ENCODE assay signal across 8 mouse cellular contexts in the genomic region with DNA sequence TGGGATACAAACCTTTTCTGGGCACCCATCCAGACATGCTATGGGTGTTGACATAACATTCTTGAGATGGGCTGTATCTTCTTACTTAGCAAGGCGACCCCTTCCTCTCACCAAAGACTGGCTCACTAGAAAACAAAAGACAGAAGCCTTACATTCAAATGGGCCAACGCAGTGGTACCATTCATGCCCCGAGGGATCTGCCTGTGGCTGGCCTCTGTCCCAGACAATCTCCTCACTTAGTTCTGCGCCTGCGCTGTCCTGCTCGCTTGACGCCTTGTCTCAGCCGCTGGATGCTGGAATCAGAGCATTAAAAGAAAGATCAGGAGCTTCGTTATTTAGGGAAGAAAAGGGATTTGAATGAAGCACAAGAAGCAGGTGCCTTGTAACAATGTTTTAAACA. TPM values are rescaled to one million over a fixed set of nuclear protein-coding genes. Genes with fewer than 3 reads are reported as not detected.
DNase-seq lines count a peak whose midpoint lies in the region; ATAC-seq and TF ChIP-seq lines count a peak whose summit lies in the region.
"Had no signal": no experiment of that assay in that cellular context is flagged by ENCODE, and none has a peak within 500 bp of the region (broad histone marks: within the 10 kb centered on the region; RNA-seq: fewer than 3 reads in every experiment).

No protein-coding gene starts in this region.

- TF ChIP-seq CTCF in heart, adult 2 months (IDR thresholded peaks at IDR 0.05): no peak

- no peak for TF ChIP-seq EP300 in heart, adult 2 months (IDR thresholded peaks at IDR 0.05; ENCODE audit: insufficient read depth, low read depth, low read length)

- no peaks in the 10 kb centered on the region for H3K79me2 ChIP-seq in heart, adult 2 months (replicated peaks; ENCODE audit: control insufficient read depth, insufficient read depth, low read length)

- peak; percentile 64 to 65 for DNase-seq in heart, adult 2 months
- DNase-seq in heart, embryonic 10.5 days (ENCODE audit: low spot score): no peak
- DNase-seq in testis, postnatal 14 days (ENCODE audit: low spot score): peak; percentile 35
- DNase-seq in testis, postnatal 10 days (ENCODE audit: low spot score): no peak
- DNase-seq in right cerebral cortex, postnatal 4 days: peak; percentile 42
- no peak for DNase-seq in adrenal gland, adult 18-20 months (ENCODE audit: low spot score in 2 of 2)

- H3K4me2 ChIP-seq in heart, embryonic 14.5 days (ENCODE audit: low read length): no peak overlapping the region
- H3K4me2 ChIP-seq: hindbrain, embryonic 12.5 days had no signal

- TF ChIP-seq POLR2A in heart, adult 2 months (IDR thresholded peaks at IDR 0.05; ENCODE audit: insufficient read depth, low read depth, low read length): no peak

- no peak overlapping the region for H3K4me3 ChIP-seq in heart, adult 2 months
- no peak overlapping the region for H3K4me3 ChIP-seq in heart, embryonic 10.5 days
- H3K4me3 ChIP-seq in heart, embryonic 14.5 days (ENCODE audit: control insufficient read depth in 1 of 2, insufficient read depth in 1 of 2, low read depth in 1 of 2, low read length in 2 of 2): no peak overlapping the region
- H3K4me3 ChIP-seq: hindbrain, embryonic 12.5 days had no signal

- no peaks in the 10 kb centered on the region for H3K27me3 ChIP-seq in heart, adult 2 months (ENCODE audit: control insufficient read depth, insufficient read depth, low read length)
- peaks cover 20% of the 10 kb centered on the region for H3K27me3 ChIP-seq in heart, embryonic 10.5 days (ENCODE audit: insufficient read depth, poor library complexity, severe bottlenecking)
- no peaks in the 10 kb centered on the region for H3K27me3 ChIP-seq in heart, embryonic 14.5 days (ENCODE audit: control insufficient read depth, insufficient read depth, low read length)
- H3K27me3 ChIP-seq: hindbrain, embryonic 12.5 days had no signal

- no peak overlapping the region for H3K27ac ChIP-seq in heart, adult 2 months
- no peak overlapping the region for H3K27ac ChIP-seq in heart, embryonic 10.5 days
- no peak overlapping the region for H3K27ac ChIP-seq in heart, embryonic 14.5 days (replicated peaks in 1 of 2; ENCODE audit: control insufficient read depth in 1 of 2, insufficient read depth in 1 of 2, low read depth in 2 of 2, low read length in 2 of 2)
- H3K27ac ChIP-seq: hindbrain, embryonic 12.5 days had no signal

- WGBS in heart, adult 2 months: 36% methylated on average over 9 of the region's 9 CpGs
- WGBS in heart, embryonic 10.5 days: 69% methylated on average over 9 of the region's 9 CpGs
- 44% methylated on average over 9 of the region's 9 CpGs for WGBS in heart, embryonic 14.5 days

- intact Hi-C loops in heart, adult 2 months (cut with DNase I): loop anchor here (1.0 to 5.0 kb wide), 3 partner anchors 25 to 115 kb away; a partner anchor contains a TSS

- H3K9me3 ChIP-seq in heart, embryonic 10.5 days: no peaks in the 10 kb centered on the region
- no peaks in the 10 kb centered on the region for H3K9me3 ChIP-seq in heart, embryonic 14.5 days (ENCODE audit: control insufficient read depth, low read length)
- H3K9me3 ChIP-seq: hindbrain, embryonic 12.5 days had no signal

- no peak overlapping the region for H3K9ac ChIP-seq in heart, adult 2 months (ENCODE audit: low read depth, low read length)
- no peak overlapping the region for H3K9ac ChIP-seq in heart, embryonic 14.5 days (ENCODE audit: low read length)
- H3K9ac ChIP-seq: hindbrain, embryonic 12.5 days had no signal

- no peaks in the 10 kb centered on the region for H3K36me3 ChIP-seq in heart, adult 2 months (ENCODE audit: control insufficient read depth, insufficient read depth, low read length)
- no peaks in the 10 kb centered on the region for H3K36me3 ChIP-seq in heart, embryonic 10.5 days
- H3K36me3 ChIP-seq in heart, embryonic 14.5 days (ENCODE audit: control insufficient read depth, insufficient read depth, low read length): no peaks in the 10 kb centered on the region
- H3K36me3 ChIP-seq: hindbrain, embryonic 12.5 days had no signal

- 0 out of 2 replicates have a peak, but pooled peaks have one; percentile 31 for ATAC-seq in heart, embryonic 14.5 days (ENCODE audit: insufficient number of reproducible peaks, insufficient read depth, low FRiP score, low read depth)

- H3K4me1 ChIP-seq in heart, adult 2 months (ENCODE audit: control insufficient read depth, insufficient read depth, low read length): no peaks in the 10 kb centered on the region; the same call in 1 of the 2 replicates
- peaks cover 49% of the 10 kb centered on the region for H3K4me1 ChIP-seq in heart, embryonic 10.5 days
- peaks cover 21 to 37% of the 10 kb centered on the region in 2 experiments for H3K4me1 ChIP-seq in heart, embryonic 14.5 days (ENCODE audit: control insufficient read depth in 2 of 2, insufficient read depth in 2 of 2, low read length in 2 of 2)

RNA-seq across cellular contexts. Expression of a gene that starts 24.7 kb away (rescaled TPM):
- total RNA-seq in heart, adult 2 months (2021): 10 to 100 TPM; 83.6 to 84.1 TPM
- 33.5 and 61.2 TPM in 2 replicates for polyA plus RNA-seq in heart, adult 2 months (2012; rRNA removed)
- 50.9 and 51.3 TPM in 2 replicates for polyA plus RNA-seq in heart, embryonic 10.5 days (2016; fragmentation: Nextera tagmentation; extraction: Ambion mirVana)
- 75.3 and 78.8 TPM in 2 replicates for polyA plus RNA-seq in heart, embryonic 14.5 days (2014; fragmentation: Nextera tagmentation; extraction: Ambion mirVana)
- total RNA-seq in adrenal gland, adult 18-20 months (2021): 10 to 100 TPM; 48.8 to 58.4 TPM

RNA-seq across cellular contexts. Expression of a gene that starts 35.3 kb away (rescaled TPM):
- 10 to 100 TPM in 1 of 2 experiments, 1 to 10 TPM in 1; 7.5 to 16.3 TPM for total RNA-seq in heart, adult 2 months (2021)
- 16.0 and 20.1 TPM in 2 replicates for polyA plus RNA-seq in heart, adult 2 months (2012; rRNA removed)
- polyA plus RNA-seq in heart, embryonic 10.5 days (2016; fragmentation: Nextera tagmentation; extraction: Ambion mirVana): 2.6 and 3.0 TPM in 2 replicates
- polyA plus RNA-seq in heart, embryonic 14.5 days (2014; fragmentation: Nextera tagmentation; extraction: Ambion mirVana): 3.2 and 3.6 TPM in 2 replicates
- 10 to 100 TPM in 1 of 2 experiments, 1 to 10 TPM in 1; 9.3 to 10.2 TPM for total RNA-seq in adrenal gland, adult 18-20 months (2021)

Comparison
In these comparisons a context has a peak if more than half of its experiments do, and no peak if none do; other contexts are left out.
1. DNase-seq: peak in heart, adult 2 months (2 of 2), testis, postnatal 14 days (single experiment) and right cerebral cortex, postnatal 4 days (single experiment); none in heart, embryonic 10.5 days (single experiment), testis, postnatal 10 days (single experiment) and adrenal gland, adult 18-20 months (0 of 2).